Mouse (Mus musculus) splenic B cell, adult 2 months (primary cell): Measurements from ENCODE around the gene Mrpl33.

Source experiments
- DNase-seq: peaks from one replicate; pipeline ENCODE4 v3.0.0-alpha.2; 2011; ENCODE audit warnings: low read depth, low spot score
- H3K27me3 ChIP-seq: 2 replicates; pipeline ENCODE4 v1.6.1; 2012; ENCODE audit warnings: mild to moderate bottlenecking, low read length, moderate library complexity, mixed read lengths; ENCODE audit not compliant: control insufficient read depth, poor library complexity, insufficient read depth, severe bottlenecking
- H3K36me3 ChIP-seq: 2 replicates; pipeline ENCODE4 v1.6.1; 2012; ENCODE audit warnings: mild to moderate bottlenecking, low read length, moderate library complexity, mixed read lengths; ENCODE audit not compliant: control insufficient read depth, poor library complexity, insufficient read depth, severe bottlenecking

Gene Mrpl33

DNA sequence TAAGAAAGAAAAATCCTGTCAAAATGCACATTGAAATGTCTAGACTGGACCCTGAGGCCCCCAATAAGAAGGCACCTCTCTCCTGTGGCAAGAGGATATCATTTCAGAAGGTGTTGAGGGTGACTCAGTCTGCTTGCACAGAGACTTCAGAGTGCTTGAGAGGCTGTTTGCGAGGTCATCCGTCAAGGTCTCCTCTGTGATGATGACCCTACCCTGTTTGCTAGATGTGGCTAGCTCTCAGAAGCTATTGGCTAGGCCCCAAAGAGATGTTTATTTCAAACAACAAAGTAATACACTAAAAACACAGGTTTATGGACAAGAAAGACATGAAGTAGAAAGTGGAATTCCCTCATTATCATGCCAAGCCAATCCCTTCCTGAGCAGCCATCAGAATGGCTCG is 45.6 kb downstream of the Mrpl33 start:
- DNase-seq, result no peak
- H3K36me3 ChIP-seq, result peaks cover 4% of the 10 kb centered on the region; the same call in 1 of the 2 replicates
- no peaks in the 10 kb centered on the region for H3K27me3 ChIP-seq

DNA sequence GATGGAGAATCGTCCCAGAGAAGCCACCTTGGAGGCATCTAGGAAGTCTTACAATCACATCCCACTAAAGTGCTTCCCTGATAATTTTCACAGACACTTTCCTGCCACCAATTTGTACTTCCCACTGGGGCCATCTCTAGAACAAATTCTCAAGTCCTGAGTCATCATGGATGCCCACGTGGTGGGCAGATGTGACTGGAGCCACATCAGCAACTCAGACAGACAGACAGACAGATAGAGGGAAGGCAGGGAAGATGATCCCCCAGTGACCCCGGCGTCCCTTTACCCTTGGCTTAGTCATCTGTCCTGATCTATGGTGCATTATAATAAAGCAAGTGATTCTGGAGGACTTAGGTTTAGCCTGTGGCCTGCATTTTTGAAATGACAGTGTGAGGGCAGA is 47.5 kb downstream of the Mrpl33 start:
- DNase-seq, result no peak
- Histone ChIP-seq H3K27me3 (no peaks in the 10 kb centered on the region), H3K36me3 (peaks cover 4% of the 10 kb centered on the region; the same call in 1 of the 2 replicates)

DNA sequence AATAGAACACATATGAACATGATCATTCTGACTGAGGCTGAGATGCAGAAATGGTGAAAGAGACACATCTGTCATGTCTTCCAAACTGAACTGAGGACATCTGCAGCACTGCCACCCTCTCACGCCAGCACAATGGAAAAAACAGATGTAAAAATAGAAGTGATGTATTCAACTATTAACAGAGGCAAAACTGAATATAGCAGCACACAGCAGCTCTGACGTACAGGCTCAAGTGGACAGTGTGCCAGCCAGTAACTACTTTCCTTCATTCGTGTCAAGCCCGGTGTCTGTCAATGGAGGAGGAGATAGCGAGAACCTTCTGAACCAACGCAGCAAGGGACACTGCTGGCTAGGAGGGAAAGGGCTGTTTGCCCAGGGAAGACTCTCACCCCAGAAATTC is 48.1 kb downstream of the Mrpl33 start:
- H3K36me3 ChIP-seq, result peaks cover 4% of the 10 kb centered on the region; the same call in 1 of the 2 replicates
- no peak for DNase-seq
- H3K27me3 ChIP-seq, result no peaks in the 10 kb centered on the region

DNA sequence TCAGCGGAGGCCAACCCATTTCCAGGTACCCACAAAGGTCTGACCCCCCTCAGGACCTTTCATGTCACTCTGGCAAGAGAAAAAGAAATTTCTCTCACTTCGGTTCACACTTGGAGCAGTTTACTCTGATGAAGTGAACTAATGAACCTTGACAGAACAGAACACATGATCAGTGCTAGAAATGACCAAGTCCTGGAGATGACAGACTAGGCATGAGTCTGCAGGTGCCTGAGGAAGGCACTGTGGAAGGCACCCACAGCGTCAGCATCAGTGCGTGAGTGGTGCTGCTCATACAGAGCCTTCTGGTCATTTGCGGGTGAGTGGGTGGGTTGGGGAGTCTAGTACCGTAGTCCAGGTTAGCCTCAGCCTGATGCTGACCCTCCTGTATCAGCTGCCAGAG is 49.1 kb downstream of the Mrpl33 start:
- peaks cover 4% of the 10 kb centered on the region; the same call in 1 of the 2 replicates for H3K36me3 ChIP-seq
- DNase-seq, result no peak
- H3K27me3 ChIP-seq, result no peaks in the 10 kb centered on the region

DNA sequence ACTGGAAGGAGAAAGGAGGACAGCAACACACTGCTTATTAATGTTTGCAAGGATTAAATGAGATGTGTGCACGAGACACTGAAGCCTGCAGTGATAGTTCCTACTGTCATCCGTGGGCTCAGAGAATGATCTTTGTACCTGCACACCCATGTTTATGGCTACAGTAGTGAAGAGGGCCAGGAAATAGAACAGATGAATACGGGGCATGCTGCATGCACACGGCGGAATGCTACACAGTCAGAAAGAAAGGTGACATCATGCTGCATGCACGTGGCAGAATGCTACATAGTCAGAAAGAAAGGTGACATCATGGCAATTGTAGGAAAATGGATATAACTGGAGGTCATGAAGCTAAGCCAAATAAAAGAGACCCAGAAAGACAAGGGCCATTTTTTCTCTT is 49.8 kb downstream of the Mrpl33 start:
- DNase-seq, result no peak
- H3K36me3 ChIP-seq, result peaks cover 4% of the 10 kb centered on the region; the same call in 1 of the 2 replicates
- no peaks in the 10 kb centered on the region for H3K27me3 ChIP-seq

DNA sequence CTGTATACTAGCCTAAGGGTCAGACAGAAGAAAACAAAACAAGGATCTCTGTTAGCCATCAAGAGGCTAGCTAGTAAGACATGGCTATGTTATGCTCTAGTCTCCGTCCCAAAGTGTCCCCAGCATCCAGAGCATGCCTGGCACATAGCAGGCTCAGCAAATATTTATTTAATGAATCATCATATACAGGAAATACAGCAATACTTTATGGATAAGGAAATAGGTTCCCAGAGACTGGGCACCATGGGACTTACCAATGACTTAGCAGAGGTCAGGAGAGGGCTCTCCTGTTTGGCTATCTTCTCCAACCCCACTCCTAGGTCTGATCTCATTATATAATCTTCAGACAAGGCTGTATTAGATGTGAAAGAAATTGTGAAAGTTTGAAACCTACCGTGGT is 50.6 kb downstream of the Mrpl33 start:
- H3K36me3 ChIP-seq, result peaks cover 4% of the 10 kb centered on the region; the same call in 1 of the 2 replicates
- no peaks in the 10 kb centered on the region for H3K27me3 ChIP-seq
- no peak for DNase-seq

DNA sequence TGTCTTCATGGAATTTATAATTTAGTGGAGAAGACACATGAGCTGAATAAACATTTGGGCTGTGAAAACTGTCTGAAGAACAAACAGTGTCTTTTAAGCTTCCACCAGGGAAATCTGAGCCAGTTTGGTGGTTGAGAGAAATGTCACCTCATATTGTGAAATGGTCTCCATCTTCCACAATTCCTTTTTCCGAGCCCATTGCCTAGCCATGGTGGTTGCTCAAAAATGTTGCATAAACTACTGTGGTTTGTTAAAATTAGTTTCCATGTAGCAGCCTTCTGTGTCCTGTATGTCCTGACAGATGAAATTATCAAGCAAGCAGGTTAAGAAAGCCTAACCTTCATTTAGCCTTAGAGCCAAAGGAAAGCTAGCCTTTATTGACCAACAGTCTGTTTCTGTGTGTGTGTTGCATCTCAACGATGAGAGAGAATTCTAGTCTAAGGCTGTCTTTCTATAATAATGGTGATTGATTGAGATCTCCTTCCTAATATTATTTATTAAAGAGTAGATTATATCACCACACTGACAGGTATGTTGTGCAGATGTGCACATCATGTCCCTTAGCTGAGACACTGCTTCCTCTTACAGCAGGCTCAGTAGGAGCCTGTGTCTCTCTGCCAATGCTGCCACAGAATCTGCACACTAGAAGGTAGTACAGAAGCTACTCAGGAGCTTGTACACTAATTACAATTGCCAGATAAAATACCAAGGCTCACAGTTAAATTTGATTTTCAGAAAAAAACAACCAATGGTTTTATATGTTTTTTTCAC is 54.0 kb downstream of the Mrpl33 start:
- H3K36me3 ChIP-seq, result peaks cover 3% of the 10 kb centered on the region; the same call in 1 of the 2 replicates
- no peak for DNase-seq
- H3K27me3 ChIP-seq, result no peaks in the 10 kb centered on the region

DNA sequence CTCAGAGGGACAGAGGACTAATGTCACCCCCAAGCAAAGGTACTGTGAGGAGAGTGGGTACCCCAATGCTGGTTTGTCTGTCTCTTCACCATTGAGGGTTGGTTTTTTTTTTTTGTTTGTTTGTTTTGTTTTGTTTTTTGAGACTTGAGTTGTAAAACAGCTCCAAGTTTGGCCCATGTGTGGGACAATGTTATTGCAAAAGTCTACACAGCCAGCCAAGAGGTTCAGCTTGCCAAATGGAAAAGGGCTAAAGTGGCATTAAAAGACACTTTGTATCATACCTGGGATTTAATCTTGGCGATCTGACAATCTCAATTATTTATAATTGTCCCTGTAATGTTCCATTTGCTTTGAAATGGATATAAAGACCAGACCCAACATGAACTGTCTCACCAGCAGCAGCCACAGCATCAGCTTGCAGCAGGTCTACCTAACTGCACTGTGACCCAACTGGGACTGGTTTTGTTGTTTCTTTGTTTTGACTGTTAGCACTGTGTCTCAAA is 59.0 kb downstream of the Mrpl33 start:
- H3K36me3 ChIP-seq, result peaks cover 1% of the 10 kb centered on the region; the same call in 1 of the 2 replicates
- H3K27me3 ChIP-seq, result no peaks in the 10 kb centered on the region
- no peak for DNase-seq

DNA sequence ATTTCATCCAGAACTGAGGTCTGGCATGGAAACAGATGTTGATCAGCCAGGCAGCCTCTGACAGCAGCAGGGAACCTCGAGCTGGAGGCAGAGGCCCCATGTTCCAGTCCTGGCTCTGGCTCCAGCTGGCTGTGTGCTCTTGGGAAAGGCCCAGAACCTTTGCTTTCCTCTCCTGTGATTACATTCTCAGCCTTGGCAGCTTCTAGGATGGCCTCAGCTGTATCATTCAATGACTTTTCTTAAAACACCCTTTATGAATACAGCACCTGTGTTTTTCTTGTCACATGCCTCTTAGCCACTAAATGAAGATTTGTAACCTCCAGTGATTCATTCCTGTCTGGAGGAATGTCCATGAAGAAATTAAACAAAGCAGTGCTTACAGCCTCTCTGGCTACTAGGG is 69.4 kb downstream of the Mrpl33 start:
- Histone ChIP-seq H3K27me3 (no peaks in the 10 kb centered on the region), H3K36me3 (peaks cover 5% of the 10 kb centered on the region; the same call in 1 of the 2 replicates)
- no peak for DNase-seq

DNA sequence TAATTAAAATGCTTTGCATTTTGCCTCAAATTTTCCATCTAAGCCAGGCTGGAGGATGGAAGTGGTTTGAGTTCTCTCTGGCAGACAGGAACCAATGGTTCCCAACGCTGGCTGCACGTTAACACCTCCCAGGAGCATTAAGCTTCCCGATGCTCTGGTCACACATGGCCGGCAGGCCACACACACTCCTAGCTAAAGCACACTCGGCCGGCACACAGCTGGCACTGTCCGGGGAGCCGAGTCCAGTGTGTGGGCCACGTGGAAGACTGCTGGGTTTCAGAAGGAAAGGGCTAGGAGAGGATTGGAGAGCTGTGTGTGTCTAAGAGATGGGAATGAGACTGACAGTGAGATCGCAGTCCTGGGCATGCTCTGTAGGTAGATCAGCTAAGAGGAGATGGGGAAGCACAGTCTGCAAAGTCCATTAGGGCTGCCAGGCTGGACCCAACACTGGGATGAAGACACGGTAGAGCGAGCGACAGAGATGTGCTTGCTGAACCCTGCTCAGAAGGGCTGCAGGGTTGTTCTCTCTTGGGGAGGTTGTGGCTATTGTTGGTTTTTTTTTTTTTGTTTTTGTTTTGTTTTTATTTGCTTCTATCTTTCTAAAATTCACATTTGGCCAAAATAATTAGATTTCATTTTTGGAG is 71.7 kb downstream of the Mrpl33 start:
- Histone ChIP-seq H3K36me3 (peaks cover 5% of the 10 kb centered on the region; the same call in 1 of the 2 replicates), H3K27me3 (no peaks in the 10 kb centered on the region)
- DNase-seq, result no peak

DNA sequence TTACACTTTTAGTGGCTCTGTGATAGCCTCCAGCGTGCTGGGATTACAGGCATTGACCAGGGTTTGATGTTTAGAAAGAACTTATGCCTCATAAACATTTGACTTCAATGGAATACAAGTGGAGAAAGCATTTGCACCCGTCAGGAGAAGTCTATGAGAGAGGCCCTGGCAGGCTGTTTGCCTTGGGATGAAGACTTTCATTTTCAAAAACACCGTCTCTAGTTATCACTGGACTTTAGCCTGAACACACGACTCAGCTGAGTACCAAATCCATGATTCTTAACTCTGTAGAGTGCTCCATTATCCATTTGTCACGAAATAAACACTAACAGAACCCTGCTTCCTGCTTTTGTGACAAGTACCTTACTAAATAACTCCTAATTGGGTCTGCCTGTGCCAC is 73.2 kb downstream of the Mrpl33 start:
- H3K36me3 ChIP-seq, result peaks cover 3% of the 10 kb centered on the region; the same call in 1 of the 2 replicates
- DNase-seq, result no peak
- H3K27me3 ChIP-seq, result no peaks in the 10 kb centered on the region

DNA sequence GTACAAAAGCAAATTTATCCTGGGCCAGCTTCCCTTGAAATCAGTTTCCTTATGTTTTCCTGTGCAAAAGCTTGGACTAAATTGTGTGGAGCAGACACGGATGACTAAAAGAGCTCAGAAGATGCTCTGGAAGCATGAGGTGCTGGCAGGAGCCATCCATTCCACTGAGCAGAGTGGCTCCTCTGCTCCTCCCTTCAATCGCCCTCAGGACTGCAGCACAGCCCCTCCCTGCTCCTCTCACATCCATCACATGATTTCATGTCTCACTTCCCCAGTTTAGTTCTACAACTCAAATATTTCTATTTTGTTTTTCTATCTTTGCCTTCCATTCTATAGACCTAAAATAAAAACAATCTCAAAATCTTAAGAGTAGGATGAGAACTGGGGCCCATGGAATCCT is 74.4 kb downstream of the Mrpl33 start:
- H3K36me3 ChIP-seq, result peaks cover 3% of the 10 kb centered on the region; the same call in 1 of the 2 replicates
- H3K27me3 ChIP-seq, result no peaks in the 10 kb centered on the region
- DNase-seq, result no peak

DNA sequence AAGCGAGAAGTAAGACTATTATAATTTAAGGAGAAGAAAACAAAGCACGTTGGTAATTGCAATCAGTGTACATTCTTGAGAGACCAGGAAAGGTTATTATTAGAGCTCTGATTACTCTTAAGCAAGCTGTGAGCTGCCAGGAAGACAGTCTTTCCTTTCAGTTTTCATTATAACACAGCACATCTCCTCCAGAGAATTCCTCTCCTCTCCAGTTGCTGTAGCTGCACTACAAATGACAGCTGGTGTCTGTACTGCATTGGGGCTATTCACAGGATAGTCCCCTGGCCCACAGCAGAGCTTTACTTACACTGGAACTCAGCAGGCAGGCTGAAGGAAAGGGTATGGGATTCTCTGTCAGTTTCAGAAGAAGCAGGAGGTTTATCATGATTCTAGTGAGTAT is 76.7 kb downstream of the Mrpl33 start:
- H3K36me3 ChIP-seq, result peaks cover 3% of the 10 kb centered on the region; the same call in 1 of the 2 replicates
- no peaks in the 10 kb centered on the region for H3K27me3 ChIP-seq
- no peak for DNase-seq

DNA sequence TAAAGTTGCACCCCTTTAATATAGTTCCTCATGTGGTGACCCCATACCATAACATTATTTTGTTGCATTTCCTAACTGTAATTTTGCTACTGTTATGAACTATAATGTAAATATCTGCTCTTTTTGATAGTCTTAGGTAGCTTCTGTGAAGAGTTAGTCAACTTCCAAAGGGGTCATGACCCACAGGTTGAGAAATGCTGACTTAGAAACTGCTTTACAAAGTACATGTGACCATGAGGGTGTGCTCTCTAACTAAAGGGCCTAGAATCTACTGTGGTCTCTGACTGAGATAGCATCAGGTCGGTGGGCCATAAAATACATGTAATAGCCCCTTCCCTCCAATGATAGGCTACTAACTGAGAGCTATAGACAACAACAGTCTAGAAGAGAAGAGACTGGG is 81.3 kb downstream of the Mrpl33 start:
- DNase-seq, result no peak
- Histone ChIP-seq H3K27me3 (no peaks in the 10 kb centered on the region), H3K36me3 (no peaks in the 10 kb centered on the region)

DNA sequence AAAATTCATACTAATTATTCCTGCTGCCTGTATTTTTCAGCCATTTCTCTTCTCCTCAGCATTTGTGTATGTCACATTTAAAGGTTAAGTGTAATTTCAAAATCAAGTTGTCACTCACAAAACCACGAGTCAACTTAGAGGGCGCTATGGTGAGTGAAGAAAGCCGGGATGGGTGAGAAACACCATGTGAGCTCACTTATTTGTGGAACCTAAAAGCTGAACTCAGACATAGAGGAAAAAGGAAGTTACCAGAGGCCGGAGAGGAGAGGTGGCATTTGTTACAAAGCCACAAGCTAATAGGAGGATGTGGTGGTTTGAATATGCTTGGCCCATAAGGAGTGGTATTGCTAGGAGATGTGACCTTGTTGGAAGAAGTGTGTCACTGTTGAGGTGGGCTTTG is 83.4 kb downstream of the Mrpl33 start:
- no peak for DNase-seq
- Histone ChIP-seq H3K27me3 (no peaks in the 10 kb centered on the region), H3K36me3 (no peaks in the 10 kb centered on the region)
